Mouse (Mus musculus) hindbrain, embryonic 14.5 days (tissue): ENCODE data around the gene Idh3a. TPM values are rescaled to one million over a fixed set of nuclear protein-coding genes. Genes with fewer than 3 reads are reported as not detected.

Experiments
- ATAC-seq: fragments of 200-750 bp; cut with Nextera tagmentation; 2 replicates; pipeline ENCODE4 v1.8.0; 2017; ENCODE audit warnings: moderate number of reproducible peaks, mild to moderate bottlenecking, moderate TSS enrichment, moderate library complexity; ENCODE audit not compliant: low FRiP score
- DNase-seq: peaks from one replicate; pipeline ENCODE4 v3.0.0-alpha.2; 2015; ENCODE audit warnings: low spot score
- H3K27ac ChIP-seq: fragments of 300-500 bp; sonication (generic); 2 replicates; pipeline ENCODE4 v1.5.1; 2014; ENCODE audit warnings: mild to moderate bottlenecking, moderate library complexity
- H3K27me3 ChIP-seq: fragments of 300-500 bp; sonication (generic); 2 replicates; pipeline ENCODE4 v1.6.1; 2014; ENCODE audit warnings: mild to moderate bottlenecking, low read length, mixed read lengths; ENCODE audit not compliant: control insufficient read depth, insufficient read depth
- H3K36me3 ChIP-seq: fragments of 300-500 bp; sonication (generic); replicated peaks from 2 replicates; pipeline ENCODE4 v1.6.1; 2014; ENCODE audit not compliant: control insufficient read depth, insufficient read depth
- H3K4me1 ChIP-seq: fragments of 300-500 bp; sonication (generic); replicated peaks from 2 replicates; pipeline ENCODE4 v1.6.1; 2014; ENCODE audit warnings: antibody characterized with exemption, low read length, mixed read lengths; ENCODE audit not compliant: control insufficient read depth, insufficient read depth
- H3K4me2 ChIP-seq: fragments of 300-500 bp; sonication (generic); replicated peaks from 2 replicates; pipeline ENCODE4 v1.6.1; 2014; ENCODE audit warnings: mild to moderate bottlenecking, moderate library complexity
- H3K4me3 ChIP-seq: fragments of 300-500 bp; sonication (generic); replicated peaks from 2 replicates; pipeline ENCODE4 v1.5.1; 2014; ENCODE audit warnings: mild to moderate bottlenecking, low read length
- H3K9ac ChIP-seq: fragments of 300-500 bp; sonication (generic); 2 replicates; pipeline ENCODE4 v1.6.1; 2014
- H3K9me3 ChIP-seq: fragments of 300-500 bp; sonication (generic); 2 replicates; pipeline ENCODE4 v1.6.1; 2016; ENCODE audit warnings: low read length; ENCODE audit not compliant: control insufficient read depth
- WGBS: fragments of 180-500 bp; shearing (Covaris S2); extraction: QIAGEN DNeasy Blood & Tissue Kit; methylation state at CpG from one replicate; pipeline ENCODE4 v1.1.7; 2014; 5-methylcytosine and 5-hydroxymethylcytosine counted together
- polyA plus RNA-seq: library from polyadenylated mRNA; unstranded; fragments of >200 nt; fragmentation: Nextera tagmentation; extraction: Ambion mirVana; gene quantifications from 2 replicates; pipeline ENCODE4 v1.2.1, GENCODE M21; 2014

Gene Idh3a
- polyA plus RNA-seq, result 166 and 198 TPM in 2 replicates

DNA sequence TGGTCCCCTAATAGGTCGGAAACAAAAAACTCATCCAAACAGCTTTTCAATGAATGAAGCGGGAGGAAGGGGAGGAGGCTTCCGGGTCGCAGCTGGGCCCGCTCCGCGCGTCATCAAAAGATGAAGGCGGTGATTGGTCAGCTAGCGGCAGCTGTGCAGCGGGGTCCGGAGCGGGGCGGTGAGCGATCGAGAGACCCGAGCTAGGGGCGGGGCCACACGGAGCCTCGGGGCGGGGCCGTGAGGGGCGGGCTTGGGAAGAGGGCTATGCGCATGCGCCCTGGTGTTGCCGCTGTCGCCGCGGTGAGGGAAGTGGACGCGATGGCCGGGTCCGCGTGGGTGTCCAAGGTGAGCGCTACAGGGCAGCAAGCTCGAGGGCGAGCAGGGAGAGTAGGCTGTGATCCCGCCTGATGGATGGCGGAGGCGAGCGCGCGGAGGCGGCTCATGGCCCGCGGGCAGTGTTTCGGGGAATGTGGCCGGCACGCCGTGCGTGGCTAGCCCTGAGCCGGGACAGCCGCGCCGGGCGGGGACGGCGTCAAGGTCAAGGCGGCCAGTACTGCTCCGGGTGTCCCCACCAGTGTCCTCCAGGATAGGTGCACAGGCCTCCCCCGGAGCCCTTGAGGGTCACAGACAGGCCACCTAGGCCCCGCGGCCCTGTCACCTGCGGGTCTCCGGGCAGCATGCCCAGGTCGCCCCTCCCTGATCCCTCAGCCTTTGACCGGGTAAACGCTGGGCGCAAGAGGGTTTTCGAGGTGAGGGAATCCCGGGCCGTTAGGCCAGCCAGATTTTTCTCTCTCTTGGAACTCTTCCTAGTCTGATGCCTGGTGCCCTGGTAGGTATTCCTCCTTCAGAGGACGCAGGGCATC is at the start of gene Idh3a:
Gene Idh3a (plus strand): TSS at position 136 of the 863 bp plus-strand sequence.
- ATAC-seq (peak; percentile 99), DNase-seq (peak; percentile 98)
- Histone ChIP-seq H3K4me2 (peak within 1 kb of the TSS; percentile 67), H3K9me3 (no peaks in the 10 kb centered on the region), H3K9ac (peak within 1 kb of the TSS; percentile 89), H3K4me1 (peaks cover 16% of the 10 kb centered on the region), H3K27ac (peak within 1 kb of the TSS; percentile 70; the same call in 1 of the 2 replicates), H3K36me3 (peaks cover 14% of the 10 kb centered on the region), H3K4me3 (peak within 1 kb of the TSS; percentile 85), H3K27me3 (no peaks in the 10 kb centered on the region)
- under 1% methylated on average over 72 of the region's 73 CpGs for WGBS

DNA sequence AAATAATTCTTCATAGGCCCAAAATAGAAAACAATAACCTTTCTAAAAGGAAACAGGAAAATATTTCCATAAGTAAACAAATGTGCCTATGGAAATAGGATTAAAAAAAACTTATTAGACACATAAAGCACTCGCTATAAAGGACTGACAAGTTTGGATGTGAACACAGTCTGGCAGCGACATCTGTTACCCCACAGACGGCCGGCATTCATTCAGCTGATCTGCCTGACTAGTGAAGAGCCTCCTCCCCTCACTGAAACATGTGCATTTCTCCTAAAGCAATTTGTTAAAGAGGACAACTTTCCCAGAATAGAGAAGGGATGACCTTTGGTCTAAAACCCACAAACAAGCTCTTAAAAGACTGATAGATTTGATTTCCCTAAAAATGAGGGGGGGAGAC is 49.1 kb upstream of the Idh3a start:
- Histone ChIP-seq H3K27ac (no peak overlapping the region), H3K4me1 (0 out of 2 replicates have a peak, but pooled peaks cover 13% of the 10 kb centered on the region), H3K9me3 (no peaks in the 10 kb centered on the region), H3K4me2 (no peak overlapping the region), H3K27me3 (no peaks in the 10 kb centered on the region), H3K36me3 (no peaks in the 10 kb centered on the region), H3K4me3 (no peak overlapping the region), H3K9ac (no peak overlapping the region)
- ATAC-seq (no peak), DNase-seq (no peak)
- 24% methylated on average over 4 of the region's 4 CpGs for WGBS

DNA sequence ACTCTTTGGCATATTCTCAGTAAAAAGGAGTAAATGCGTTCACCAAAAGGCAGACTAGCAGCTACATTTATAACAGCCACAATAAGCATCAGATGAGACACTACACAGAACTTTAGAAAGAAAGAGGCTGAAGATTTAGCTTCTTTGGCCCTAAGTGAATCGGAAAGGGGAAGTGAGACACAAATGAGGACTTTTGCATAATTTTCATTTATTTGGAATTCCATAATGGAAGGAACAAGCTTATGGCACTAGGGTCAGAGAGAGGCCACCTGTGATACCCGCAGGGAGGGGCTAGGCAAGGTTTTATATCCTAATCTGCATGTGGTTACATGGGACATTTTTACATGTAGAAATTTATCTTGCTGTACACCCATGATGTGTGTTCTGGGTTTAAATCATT is 48.7 kb upstream of the Idh3a start:
- 0 out of 2 replicates have a peak, but pooled peaks cover 10% of the 10 kb centered on the region for H3K4me1 ChIP-seq
- no peak overlapping the region for H3K27ac ChIP-seq
- no peak for DNase-seq
- no peaks in the 10 kb centered on the region for H3K9me3 ChIP-seq
- H3K4me3 ChIP-seq, result no peak overlapping the region
- no peak overlapping the region for H3K4me2 ChIP-seq
- H3K27me3 ChIP-seq, result no peaks in the 10 kb centered on the region
- ATAC-seq, result no peak
- no peak overlapping the region for H3K9ac ChIP-seq
- H3K36me3 ChIP-seq, result no peaks in the 10 kb centered on the region
- WGBS, result 78% methylated on average over 3 of the region's 3 CpGs

DNA sequence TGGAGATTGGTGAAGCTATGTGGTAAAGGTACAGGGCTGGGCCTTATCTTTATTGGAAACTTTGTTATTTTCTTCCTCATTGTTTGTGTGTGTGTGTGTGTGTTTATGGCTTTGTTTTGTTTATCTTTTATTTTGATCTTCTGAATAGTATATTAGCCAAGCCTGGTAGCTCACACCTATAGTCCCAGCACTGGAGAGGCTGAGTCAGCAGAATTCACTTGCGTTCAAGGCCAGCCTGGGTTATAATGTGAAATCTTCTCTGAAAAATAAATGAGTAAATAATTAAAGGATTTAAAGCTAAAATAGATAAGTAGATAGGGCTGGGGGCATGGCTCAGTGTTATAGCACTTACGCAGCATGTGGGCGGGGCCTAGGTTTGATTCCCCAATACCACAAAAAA is 47.9 kb upstream of the Idh3a start:
- H3K27me3 ChIP-seq, result no peaks in the 10 kb centered on the region
- 0 out of 2 replicates have a peak, but pooled peaks cover 4% of the 10 kb centered on the region for H3K4me1 ChIP-seq
- H3K4me3 ChIP-seq, result no peak overlapping the region
- H3K9ac ChIP-seq, result no peak overlapping the region
- H3K9me3 ChIP-seq, result no peaks in the 10 kb centered on the region
- WGBS, result 97% methylated on average over 3 of the region's 3 CpGs
- no peak for DNase-seq
- ATAC-seq, result no peak
- no peaks in the 10 kb centered on the region for H3K36me3 ChIP-seq
- H3K27ac ChIP-seq, result no peak overlapping the region
- H3K4me2 ChIP-seq, result no peak overlapping the region

DNA sequence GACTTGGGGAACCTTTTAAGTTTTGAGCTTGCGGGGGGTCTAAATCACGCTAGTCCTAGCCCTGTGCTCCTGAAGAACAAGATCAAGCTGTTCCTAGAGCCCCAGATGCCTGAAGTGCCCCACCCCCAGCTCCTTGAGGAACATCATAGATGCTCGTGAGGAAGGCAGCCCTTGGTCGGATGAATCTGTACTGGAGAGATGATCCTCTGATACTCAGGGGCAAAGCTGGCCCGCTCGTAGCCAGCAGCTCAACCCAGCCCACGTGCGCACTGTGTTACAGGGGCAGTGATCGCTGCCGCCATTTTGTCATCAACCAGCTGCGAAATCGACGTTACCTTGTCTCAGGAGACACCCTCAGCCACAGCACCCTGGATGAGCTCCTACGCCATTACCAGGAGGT is 47.5 kb upstream of the Idh3a start, which contains the start of gene Sh2d7:
Gene Sh2d7 (plus strand): TSS at position 301 of the 400 bp plus-strand sequence.
- Histone ChIP-seq H3K36me3 (no peaks in the 10 kb centered on the region), H3K4me1 (0 out of 2 replicates have a peak, but pooled peaks cover 4% of the 10 kb centered on the region), H3K9ac (no peak within 1 kb of the TSS), H3K27me3 (no peaks in the 10 kb centered on the region), H3K4me2 (no peak within 1 kb of the TSS), H3K4me3 (no peak within 1 kb of the TSS), H3K9me3 (no peaks in the 10 kb centered on the region), H3K27ac (no peak within 1 kb of the TSS)
- no peak for DNase-seq
- WGBS, result 95% methylated on average over 14 of the region's 14 CpGs
- ATAC-seq, result no peak

DNA sequence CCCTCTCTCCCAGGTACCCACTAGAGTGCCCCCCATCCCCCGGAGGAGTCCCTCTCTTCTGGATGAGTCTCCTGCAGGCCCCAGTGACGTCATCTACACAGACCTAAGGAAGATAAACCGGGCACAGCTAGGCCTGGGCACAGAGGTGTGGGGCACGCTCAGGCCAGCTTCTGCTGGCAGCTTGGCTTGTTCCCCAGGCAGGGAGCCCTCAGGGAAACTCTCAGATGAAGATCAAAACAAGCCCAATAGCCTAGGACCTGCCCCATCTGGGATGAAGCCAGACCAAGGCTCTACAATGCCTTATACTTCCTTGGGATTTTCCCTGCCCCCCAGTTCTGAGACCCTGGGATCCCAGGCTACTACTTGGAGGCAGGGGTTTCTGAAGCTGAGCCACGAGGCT is 45.3 kb upstream of the Idh3a start:
- Histone ChIP-seq H3K27ac (no peak overlapping the region), H3K4me2 (no peak overlapping the region), H3K4me1 (0 out of 2 replicates have a peak, but pooled peaks cover 4% of the 10 kb centered on the region), H3K9ac (no peak overlapping the region), H3K4me3 (no peak overlapping the region), H3K36me3 (no peaks in the 10 kb centered on the region; the same call in 1 of the 2 replicates), H3K27me3 (no peaks in the 10 kb centered on the region), H3K9me3 (no peaks in the 10 kb centered on the region)
- DNase-seq, result no peak
- WGBS, result 82% methylated on average over 5 of the region's 5 CpGs
- no peak for ATAC-seq

DNA sequence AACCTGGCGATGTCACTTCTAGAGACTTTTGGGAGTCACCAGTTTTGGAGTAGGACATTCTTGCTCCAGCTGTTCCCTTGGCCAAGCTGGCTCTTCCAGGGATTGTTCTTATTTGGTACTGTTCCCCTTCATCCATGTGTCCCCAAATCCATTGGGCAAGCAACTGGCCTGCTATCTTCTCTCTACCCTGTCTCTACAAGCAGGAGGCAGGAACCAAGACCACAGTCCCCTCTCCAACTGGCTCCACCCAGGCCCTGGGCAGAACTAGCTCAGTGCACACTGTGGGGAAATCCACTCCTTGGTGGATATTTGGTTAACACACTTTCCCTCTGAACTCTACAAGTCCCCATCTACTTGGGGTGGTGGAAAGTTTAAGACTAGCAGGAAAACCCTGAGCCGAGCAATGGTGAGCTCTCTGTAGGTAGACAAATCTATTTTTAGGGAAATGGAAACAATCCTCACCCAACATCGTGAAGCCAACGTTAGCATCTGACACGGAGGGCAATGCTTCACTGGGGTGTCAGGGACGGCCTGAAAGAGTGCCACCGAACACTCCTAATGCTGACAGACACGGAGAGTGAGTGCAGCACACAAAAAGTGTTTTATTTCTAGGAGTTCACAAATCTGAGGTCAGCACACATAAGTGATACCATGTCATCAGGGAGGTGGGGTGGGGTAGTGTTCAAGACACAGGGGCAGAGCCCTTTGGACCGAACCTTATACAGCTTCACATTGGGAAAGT is 41.8 kb upstream of the Idh3a start:
- ATAC-seq (no peak), DNase-seq (no peak)
- peaks cover 3% of the 10 kb centered on the region; the same call in 1 of the 2 replicates for H3K36me3 ChIP-seq
- H3K27me3 ChIP-seq, result no peaks in the 10 kb centered on the region
- H3K4me3 ChIP-seq, result no peak overlapping the region
- H3K9me3 ChIP-seq, result no peaks in the 10 kb centered on the region
- no peak overlapping the region for H3K9ac ChIP-seq
- no peak overlapping the region for H3K4me2 ChIP-seq
- no peaks in the 10 kb centered on the region for H3K4me1 ChIP-seq
- H3K27ac ChIP-seq, result no peak overlapping the region
- WGBS, result 89% methylated on average over 9 of the region's 9 CpGs

DNA sequence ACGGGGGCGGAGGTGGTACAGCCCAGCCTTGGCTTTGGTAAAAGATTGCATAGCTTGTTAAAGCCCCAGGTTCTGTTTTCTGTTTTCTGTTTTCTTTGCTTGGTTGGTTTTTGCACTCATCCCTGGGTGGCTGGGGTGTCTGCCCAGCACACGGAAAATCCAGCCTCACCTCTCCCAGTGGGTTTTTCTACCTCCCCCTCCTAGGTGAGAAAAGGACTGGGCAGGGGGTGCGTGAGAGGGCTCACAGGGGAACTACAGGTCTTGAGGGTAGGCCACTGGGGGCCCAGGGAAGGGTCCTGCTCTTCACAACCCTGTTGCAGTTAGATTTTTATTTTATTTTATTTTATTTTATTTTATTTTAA is 41.2 kb upstream of the Idh3a start:
- H3K4me2 ChIP-seq, result no peak overlapping the region
- no peak overlapping the region for H3K9ac ChIP-seq
- DNase-seq (no peak), ATAC-seq (no peak)
- WGBS, result 86% methylated on average over 4 of the region's 4 CpGs
- H3K27me3 ChIP-seq, result no peaks in the 10 kb centered on the region
- no peak overlapping the region for H3K4me3 ChIP-seq
- H3K4me1 ChIP-seq, result no peaks in the 10 kb centered on the region
- H3K9me3 ChIP-seq, result no peaks in the 10 kb centered on the region
- peaks cover 3% of the 10 kb centered on the region; the same call in 1 of the 2 replicates for H3K36me3 ChIP-seq
- no peak overlapping the region for H3K27ac ChIP-seq

DNA sequence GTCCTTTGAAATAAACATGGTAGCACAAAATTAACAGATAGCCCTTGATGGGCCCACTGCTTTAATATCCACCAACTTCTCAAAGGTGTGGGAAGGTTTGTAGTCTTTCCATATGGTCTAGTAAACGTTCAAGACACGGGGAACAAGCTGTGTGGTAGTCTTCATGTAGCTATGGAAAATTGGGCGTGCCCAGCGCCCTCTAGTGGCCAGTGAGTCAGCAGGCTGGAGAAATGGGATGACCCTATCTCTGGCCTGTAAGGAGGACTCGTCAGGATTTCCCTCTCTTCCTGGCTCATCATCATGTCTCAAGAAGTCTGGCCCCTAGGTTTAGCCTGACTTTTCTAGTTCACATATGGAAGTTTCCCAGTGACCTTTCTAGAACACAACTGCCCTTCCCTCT is 38.6 kb upstream of the Idh3a start:
- no peak overlapping the region for H3K4me3 ChIP-seq
- H3K9ac ChIP-seq, result no peak overlapping the region
- no peaks in the 10 kb centered on the region for H3K4me1 ChIP-seq
- WGBS, result 13% methylated on average over 5 of the region's 5 CpGs
- no peak overlapping the region for H3K4me2 ChIP-seq
- peaks cover 3% of the 10 kb centered on the region; the same call in 1 of the 2 replicates for H3K36me3 ChIP-seq
- DNase-seq (peak; percentile 58), ATAC-seq (no peak; the same call in 1 of the 2 replicates)
- H3K27ac ChIP-seq, result no peak overlapping the region
- no peaks in the 10 kb centered on the region for H3K27me3 ChIP-seq
- no peaks in the 10 kb centered on the region for H3K9me3 ChIP-seq
